Mouse (Mus musculus) cerebellum, postnatal 25 days (tissue): ENCODE data around the gene Ppp4r1.

Source experiments
- DNase-seq, 2 experiments: peaks; one replicate each; pipeline ENCODE4 v3.0.0; 2021; ENCODE audit warnings: mixed read lengths in 2 of 2

Ppp4r1 gene

GRCm38 (mm10) chr17:65863830-65864229 is 81.5 kb downstream of the Ppp4r1 start:
- DNase-seq = no peak

GRCm38 (mm10) chr17:65864742-65865141 is 82.4 kb downstream of the Ppp4r1 start:
- peak in 1 of 2 experiments; percentile 50 for DNase-seq

GRCm38 (mm10) chr17:65865265-65865664 is 82.9 kb downstream of the Ppp4r1 start:
- no peak for DNase-seq

GRCm38 (mm10) chr17:65866201-65866600 is 83.8 kb downstream of the Ppp4r1 start:
- DNase-seq = no peak

- DNase-seq = no peak
Observed at GRCm38 (mm10) chr17:65867996-65868395, 85.6 kb downstream of the Ppp4r1 start.

GRCm38 (mm10) chr17:65869720-65870119 is 87.3 kb downstream of the Ppp4r1 start:
- no peak for DNase-seq

GRCm38 (mm10) chr17:65870146-65870545 is 87.8 kb downstream of the Ppp4r1 start:
- peak; percentile 77 to 87 for DNase-seq

GRCm38 (mm10) chr17:65871641-65872041 is 89.3 kb downstream of the Ppp4r1 start:
- DNase-seq = no peak

GRCm38 (mm10) chr17:65872051-65872450 is 89.7 kb downstream of the Ppp4r1 start:
- DNase-seq = peak in 1 of 2 experiments; percentile 7

GRCm38 (mm10) chr17:65872652-65873051 is 90.3 kb downstream of the Ppp4r1 start:
- DNase-seq = peak; percentile 61 to 72

GRCm38 (mm10) chr17:65873156-65873555 is 90.8 kb downstream of the Ppp4r1 start:
- peak in 1 of 2 experiments; percentile 2 for DNase-seq

GRCm38 (mm10) chr17:65873834-65874233 is 91.5 kb downstream of the Ppp4r1 start:
- DNase-seq = no peak

- DNase-seq = no peak
Observed at GRCm38 (mm10) chr17:65877026-65877425, 94.7 kb downstream of the Ppp4r1 start.

GRCm38 (mm10) chr17:65884061-65884669 is 101.8 kb downstream of the Ppp4r1 start:
- DNase-seq = no peak

- DNase-seq = peak; percentile 99
Observed at GRCm38 (mm10) chr17:65884691-65885397, 102.5 kb downstream of the Ppp4r1 start.

GRCm38 (mm10) chr17:65885398-65885696 is 103.0 kb downstream of the Ppp4r1 start:
- no peak for DNase-seq

- peak; percentile 50 to 66 for DNase-seq
Observed at GRCm38 (mm10) chr17:65885697-65886529, 103.5 kb downstream of the Ppp4r1 start, which contains the start of gene Ralbp1. Gene Ralbp1, minus strand, starts transcription at chr17:65885798.

GRCm38 (mm10) chr17:65886571-65886970 is 104.2 kb downstream of the Ppp4r1 start:
- no peak for DNase-seq

- DNase-seq = no peak
Observed at GRCm38 (mm10) chr17:65889476-65889875, 107.1 kb downstream of the Ppp4r1 start.
